Mouse (Mus musculus): Measurements from ENCODE around the gene Hilpda. TPM values are rescaled to one million over a fixed set of nuclear protein-coding genes. Genes with fewer than 3 reads are reported as not detected.

Gene Hilpda
- polyA plus RNA-seq, 1 experiment = 5.5 TPM

GRCm38 (mm10) chr6:29288651-29289050 lies 16.4 kb downstream of the Hilpda start:
- Histone ChIP-seq H3K36me3 (ENCODE audit: control insufficient read depth, insufficient read depth, low read length) (no peaks in the 10 kb centered on the region), H3K4me1 (ENCODE audit: control insufficient read depth, insufficient read depth, insufficient read length, low read length) (no peaks in the 10 kb centered on the region), H3K27me3 (ENCODE audit: control insufficient read depth, insufficient read depth, low read length) (no peaks in the 10 kb centered on the region), H3K4me3 (ENCODE audit: low read depth, low read length) (no peak overlapping the region), H3K27ac (ENCODE audit: insufficient read depth, low read depth, low read length) (no peak overlapping the region)
- no peak for TF ChIP-seq POLR2A (IDR thresholded peaks at IDR 0.05; ENCODE audit: low read depth, low read length)
- no peak for TF ChIP-seq CTCF (IDR thresholded peaks at IDR 0.05; ENCODE audit: extremely low read depth, insufficient read length, insufficient replicate concordance, low read depth, low read length)
- 52% methylated on average over 6 of the region's 6 CpGs for WGBS

GRCm38 (mm10) chr6:29299112-29299511 lies 26.8 kb downstream of the Hilpda start:
- Histone ChIP-seq H3K36me3 (ENCODE audit: control insufficient read depth, insufficient read depth, low read length) (no peaks in the 10 kb centered on the region), H3K4me3 (ENCODE audit: low read depth, low read length) (no peak overlapping the region), H3K27me3 (ENCODE audit: control insufficient read depth, insufficient read depth, low read length) (no peaks in the 10 kb centered on the region), H3K4me1 (ENCODE audit: control insufficient read depth, insufficient read depth, insufficient read length, low read length) (no peaks in the 10 kb centered on the region), H3K27ac (ENCODE audit: insufficient read depth, low read depth, low read length) (no peak overlapping the region)
- 8% methylated on average over 2 of the region's 2 CpGs for WGBS
- no peak for TF ChIP-seq POLR2A (IDR thresholded peaks at IDR 0.05; ENCODE audit: low read depth, low read length)
- TF ChIP-seq CTCF (IDR thresholded peaks at IDR 0.05; ENCODE audit: extremely low read depth, insufficient read length, insufficient replicate concordance, low read depth, low read length) = no peak

- Histone ChIP-seq H3K27me3 (ENCODE audit: control insufficient read depth, insufficient read depth, low read length) (no peaks in the 10 kb centered on the region), H3K27ac (ENCODE audit: insufficient read depth, low read depth, low read length) (no peak overlapping the region), H3K4me1 (ENCODE audit: control insufficient read depth, insufficient read depth, insufficient read length, low read length) (no peaks in the 10 kb centered on the region), H3K36me3 (ENCODE audit: control insufficient read depth, insufficient read depth, low read length) (no peaks in the 10 kb centered on the region), H3K4me3 (ENCODE audit: low read depth, low read length) (no peak overlapping the region)
- TF ChIP-seq POLR2A (IDR thresholded peaks at IDR 0.05; ENCODE audit: low read depth, low read length) (no peak), CTCF (IDR thresholded peaks at IDR 0.05; ENCODE audit: extremely low read depth, insufficient read length, insufficient replicate concordance, low read depth, low read length) (no peak)
Observed at GRCm38 (mm10) chr6:29303251-29303650, 31.0 kb downstream of the Hilpda start.

GRCm38 (mm10) chr6:29303726-29304125 lies 31.4 kb downstream of the Hilpda start:
- H3K4me1 ChIP-seq (ENCODE audit: control insufficient read depth, insufficient read depth, insufficient read length, low read length) = no peaks in the 10 kb centered on the region
- 36% methylated on average over 5 of the region's 5 CpGs for WGBS

GRCm38 (mm10) chr6:29305462-29305861 lies 33.2 kb downstream of the Hilpda start:
- H3K4me1 ChIP-seq (ENCODE audit: control insufficient read depth, insufficient read depth, insufficient read length, low read length) = no peaks in the 10 kb centered on the region
- H3K4me3 ChIP-seq (ENCODE audit: low read depth, low read length) = no peak overlapping the region
- H3K27ac ChIP-seq (ENCODE audit: insufficient read depth, low read depth, low read length) = no peak overlapping the region
- H3K36me3 ChIP-seq (ENCODE audit: control insufficient read depth, insufficient read depth, low read length) = no peaks in the 10 kb centered on the region
- 88% methylated on average over 4 of the region's 4 CpGs for WGBS
- H3K27me3 ChIP-seq (ENCODE audit: control insufficient read depth, insufficient read depth, low read length) = no peaks in the 10 kb centered on the region
- TF ChIP-seq POLR2A (IDR thresholded peaks at IDR 0.05; ENCODE audit: low read depth, low read length) (no peak), CTCF (IDR thresholded peaks at IDR 0.05; ENCODE audit: extremely low read depth, insufficient read length, insufficient replicate concordance, low read depth, low read length) (no peak)

More at GRCm38 (mm10) chr6:29303726-29304125, 31.4 kb downstream of the Hilpda start:
- Histone ChIP-seq H3K4me3 (ENCODE audit: low read depth, low read length) (no peak overlapping the region), H3K36me3 (ENCODE audit: control insufficient read depth, insufficient read depth, low read length) (no peaks in the 10 kb centered on the region), H3K27ac (ENCODE audit: insufficient read depth, low read depth, low read length) (no peak overlapping the region), H3K27me3 (ENCODE audit: control insufficient read depth, insufficient read depth, low read length) (no peaks in the 10 kb centered on the region)
- no peak for TF ChIP-seq CTCF (IDR thresholded peaks at IDR 0.05; ENCODE audit: extremely low read depth, insufficient read length, insufficient replicate concordance, low read depth, low read length)

GRCm38 (mm10) chr6:29308846-29309605 lies 36.7 kb downstream of the Hilpda start:
- no peak for TF ChIP-seq POLR2A (IDR thresholded peaks at IDR 0.05; ENCODE audit: low read depth, low read length)
- no peak for TF ChIP-seq CTCF (IDR thresholded peaks at IDR 0.05; ENCODE audit: extremely low read depth, insufficient read length, insufficient replicate concordance, low read depth, low read length)
- WGBS = 85% methylated on average over 16 of the region's 16 CpGs
- H3K27ac ChIP-seq (ENCODE audit: insufficient read depth, low read depth, low read length) = no peak overlapping the region
- no peaks in the 10 kb centered on the region for H3K27me3 ChIP-seq (ENCODE audit: control insufficient read depth, insufficient read depth, low read length)
- H3K4me3 ChIP-seq (ENCODE audit: low read depth, low read length) = no peak overlapping the region
- H3K36me3 ChIP-seq (ENCODE audit: control insufficient read depth, insufficient read depth, low read length) = no peaks in the 10 kb centered on the region
- no peaks in the 10 kb centered on the region for H3K4me1 ChIP-seq (ENCODE audit: control insufficient read depth, insufficient read depth, insufficient read length, low read length)

- Histone ChIP-seq H3K4me1 (ENCODE audit: control insufficient read depth, insufficient read depth, insufficient read length, low read length) (no peaks in the 10 kb centered on the region), H3K27me3 (ENCODE audit: control insufficient read depth, insufficient read depth, low read length) (no peaks in the 10 kb centered on the region), H3K27ac (ENCODE audit: insufficient read depth, low read depth, low read length) (no peak overlapping the region), H3K36me3 (ENCODE audit: control insufficient read depth, insufficient read depth, low read length) (no peaks in the 10 kb centered on the region), H3K4me3 (ENCODE audit: low read depth, low read length) (no peak overlapping the region)
- 78% methylated on average over 14 of the region's 14 CpGs for WGBS
- TF ChIP-seq CTCF (IDR thresholded peaks at IDR 0.05; ENCODE audit: extremely low read depth, insufficient read length, insufficient replicate concordance, low read depth, low read length) (no peak), POLR2A (IDR thresholded peaks at IDR 0.05; ENCODE audit: low read depth, low read length) (no peak)
Observed at GRCm38 (mm10) chr6:29313690-29314202, 41.5 kb downstream of the Hilpda start.

Data from small intestine, adult 2 months (tissue).